Mouse (Mus musculus) embryonic facial prominence, embryonic 13.5 days (tissue): Measurements from ENCODE around the gene Rgs12. TPM values are rescaled to one million over a fixed set of nuclear protein-coding genes. Genes with fewer than 3 reads are reported as not detected.
A peak's percentile ranks its signal among the peaks of the same experiment; 100 is the strongest.

Source experiments
- ATAC-seq: fragments of 200-750 bp; cut with Nextera tagmentation; 2 replicates; pipeline ENCODE4 v1.8.0; 2017; ENCODE audit warnings: low read depth; ENCODE audit not compliant: insufficient number of reproducible peaks, insufficient read depth, low FRiP score, low TSS enrichment
- H3K27ac ChIP-seq: fragments of 300-500 bp; sonication (generic); 2 replicates; pipeline ENCODE4 v1.5.1; 2015; ENCODE audit warnings: moderate library complexity, mild to moderate bottlenecking, inconsistent platforms
- H3K27me3 ChIP-seq: fragments of 300-500 bp; sonication (generic); 2 replicates; pipeline ENCODE4 v1.6.1; 2015; ENCODE audit warnings: mild to moderate bottlenecking, inconsistent platforms
- H3K36me3 ChIP-seq: fragments of 300-500 bp; sonication (generic); 2 replicates; pipeline ENCODE4 v1.6.1; 2015; ENCODE audit warnings: mild to moderate bottlenecking, inconsistent platforms
- H3K4me1 ChIP-seq: fragments of 300-500 bp; sonication (generic); 2 replicates; pipeline ENCODE4 v1.6.1; 2015; ENCODE audit warnings: inconsistent platforms
- H3K4me2 ChIP-seq: fragments of 300-500 bp; sonication (generic); 2 replicates; pipeline ENCODE4 v1.6.1; 2015; ENCODE audit warnings: moderate library complexity, mild to moderate bottlenecking, inconsistent platforms
- H3K4me3 ChIP-seq: fragments of 300-500 bp; sonication (generic); 2 replicates; pipeline ENCODE4 v1.5.1; 2015; ENCODE audit warnings: mild to moderate bottlenecking, inconsistent platforms
- H3K9ac ChIP-seq: fragments of 300-500 bp; sonication (generic); 2 replicates; pipeline ENCODE4 v1.6.1; 2015; ENCODE audit warnings: mild to moderate bottlenecking, inconsistent platforms
- H3K9me3 ChIP-seq: fragments of 300-500 bp; sonication (generic); 2 replicates; pipeline ENCODE4 v1.6.1; 2016; ENCODE audit warnings: inconsistent platforms
- WGBS: fragments of 180-500 bp; shearing (Covaris S2); methylation state at CpG from one replicate; pipeline ENCODE4 v1.1.7; 2015; ENCODE audit warnings: mixed read lengths; 5-methylcytosine and 5-hydroxymethylcytosine counted together
- polyA plus RNA-seq: library from polyadenylated mRNA; unstranded; fragments of >200 nt; fragmentation: Nextera tagmentation; extraction: Ambion mirVana; gene quantifications from 2 replicates; pipeline ENCODE4 v1.2.1, GENCODE M21; 2015

Rgs12 gene
- polyA plus RNA-seq, 1 experiment from 2014 or later: 50.7 TPM

DNA sequence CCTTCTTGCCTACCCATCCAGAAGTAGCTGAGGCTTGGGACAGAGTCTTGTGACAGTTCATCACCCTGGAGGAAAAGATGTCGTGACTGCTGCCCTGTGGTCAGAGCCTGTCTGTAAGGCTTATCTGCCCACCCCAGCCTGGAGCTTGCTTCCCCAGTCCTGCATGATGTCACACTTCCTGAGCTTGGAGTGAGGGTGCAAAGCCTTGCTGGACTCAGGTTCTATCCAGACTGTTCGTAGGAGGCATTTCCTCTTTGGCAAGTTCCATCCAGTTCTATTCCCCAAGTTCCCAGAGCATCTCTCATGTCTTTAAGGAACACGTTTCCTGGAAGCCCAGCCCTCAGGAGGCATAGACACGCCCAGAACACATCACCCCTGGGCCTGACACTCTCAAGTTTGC lies 86.5 kb downstream of the Rgs12 start:
- WGBS: 71% methylated on average over 4 of the region's 4 CpGs
- Histone ChIP-seq H3K27ac (no peak overlapping the region), H3K9me3 (no peaks in the 10 kb centered on the region), H3K4me3 (no peak overlapping the region), H3K27me3 (no peaks in the 10 kb centered on the region), H3K4me2 (no peak overlapping the region), H3K4me1 (no peaks in the 10 kb centered on the region), H3K36me3 (peaks cover 48% of the 10 kb centered on the region), H3K9ac (no peak overlapping the region)
- ATAC-seq: no peak

- H3K4me1 ChIP-seq: no peaks in the 10 kb centered on the region
- H3K4me3 ChIP-seq: no peak overlapping the region
- no peaks in the 10 kb centered on the region for H3K27me3 ChIP-seq
These were observed 88.2 kb downstream of the Rgs12 start for GRCm38 (mm10) chr5:35037438-35037837.

DNA sequence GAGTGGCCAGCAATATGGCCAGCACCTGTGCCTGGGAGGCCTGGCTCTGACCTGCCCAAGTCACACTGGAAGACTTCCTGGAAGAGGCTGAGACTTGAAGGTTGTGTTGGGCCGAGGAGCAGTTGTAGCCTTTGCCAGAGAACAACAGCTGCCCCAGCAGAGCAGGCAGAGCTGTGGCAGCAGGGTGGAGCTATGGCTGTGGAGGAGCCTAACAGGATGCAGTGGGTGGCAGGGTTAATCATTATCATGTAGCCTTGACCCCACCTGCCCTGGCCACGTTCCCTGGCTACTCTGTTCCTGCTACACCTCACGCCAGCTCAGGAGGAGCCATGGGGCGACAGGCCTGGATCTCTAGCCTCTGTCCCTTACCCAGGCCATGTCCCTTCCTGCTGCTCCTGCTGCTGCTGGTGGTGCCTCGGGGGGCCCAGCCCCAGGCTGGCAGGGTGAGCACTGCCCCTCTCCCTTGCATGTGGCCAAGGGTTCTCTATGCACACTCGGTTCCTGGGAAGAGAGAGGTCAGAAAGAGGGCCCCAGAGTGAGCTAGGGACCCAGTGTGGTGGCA lies 92.1 kb downstream of the Rgs12 start, which contains the start of gene Hgfac:
Gene Hgfac, plus strand, starts transcription at position 242 of the 562 bp plus-strand sequence.
- 56% methylated on average over 6 of the region's 6 CpGs for WGBS
- H3K9ac ChIP-seq: peak within 1 kb of the TSS; percentile 11; the same call in 1 of the 2 replicates
- no peaks in the 10 kb centered on the region for H3K36me3 ChIP-seq
- no peaks in the 10 kb centered on the region for H3K27me3 ChIP-seq
- H3K4me1 ChIP-seq: no peaks in the 10 kb centered on the region
- no peak within 1 kb of the TSS for H3K4me2 ChIP-seq
- no peak for ATAC-seq
- no peak within 1 kb of the TSS for H3K4me3 ChIP-seq
- H3K9me3 ChIP-seq: no peaks in the 10 kb centered on the region
- H3K27ac ChIP-seq: no peak within 1 kb of the TSS; the same call in 1 of the 2 replicates

More at GRCm38 (mm10) chr5:35037438-35037837, 88.2 kb downstream of the Rgs12 start:
- Histone ChIP-seq H3K9ac (no peak overlapping the region), H3K9me3 (no peaks in the 10 kb centered on the region), H3K36me3 (peaks cover 32% of the 10 kb centered on the region), H3K27ac (no peak overlapping the region), H3K4me2 (no peak overlapping the region)
- ATAC-seq: no peak

- Histone ChIP-seq H3K9me3 (no peaks in the 10 kb centered on the region), H3K9ac (peak overlapping the region; percentile 11; the same call in 1 of the 2 replicates), H3K4me1 (0 out of 2 replicates have a peak, but pooled peaks cover 3% of the 10 kb centered on the region), H3K27ac (no peak overlapping the region), H3K36me3 (no peaks in the 10 kb centered on the region), H3K4me2 (no peak overlapping the region), H3K27me3 (no peaks in the 10 kb centered on the region), H3K4me3 (no peak overlapping the region)
- no peak for ATAC-seq
- WGBS: 69% methylated on average over 10 of the region's 10 CpGs
These were observed 93.3 kb downstream of the Rgs12 start for GRCm38 (mm10) chr5:35042431-35043109.

GRCm38 (mm10) chr5:35043110-35043451 lies 93.8 kb downstream of the Rgs12 start:
- Histone ChIP-seq H3K4me2 (no peak overlapping the region), H3K36me3 (no peaks in the 10 kb centered on the region), H3K4me3 (no peak overlapping the region), H3K27me3 (no peaks in the 10 kb centered on the region), H3K9me3 (no peaks in the 10 kb centered on the region), H3K27ac (no peak overlapping the region), H3K9ac (no peak overlapping the region), H3K4me1 (0 out of 2 replicates have a peak, but pooled peaks cover 3% of the 10 kb centered on the region)
- no peak for ATAC-seq
- 19% methylated on average over 1 of the region's 1 CpGs for WGBS

- Histone ChIP-seq H3K27ac (no peak overlapping the region), H3K36me3 (no peaks in the 10 kb centered on the region), H3K4me3 (no peak overlapping the region), H3K27me3 (peaks cover 12% of the 10 kb centered on the region), H3K4me1 (0 out of 2 replicates have a peak, but pooled peaks cover 3% of the 10 kb centered on the region), H3K9ac (no peak overlapping the region), H3K9me3 (no peaks in the 10 kb centered on the region), H3K4me2 (no peak overlapping the region)
- no peak for ATAC-seq
- 80% methylated on average over 5 of the region's 5 CpGs for WGBS
These were observed 101.3 kb downstream of the Rgs12 start for GRCm38 (mm10) chr5:35050541-35050940.

DNA sequence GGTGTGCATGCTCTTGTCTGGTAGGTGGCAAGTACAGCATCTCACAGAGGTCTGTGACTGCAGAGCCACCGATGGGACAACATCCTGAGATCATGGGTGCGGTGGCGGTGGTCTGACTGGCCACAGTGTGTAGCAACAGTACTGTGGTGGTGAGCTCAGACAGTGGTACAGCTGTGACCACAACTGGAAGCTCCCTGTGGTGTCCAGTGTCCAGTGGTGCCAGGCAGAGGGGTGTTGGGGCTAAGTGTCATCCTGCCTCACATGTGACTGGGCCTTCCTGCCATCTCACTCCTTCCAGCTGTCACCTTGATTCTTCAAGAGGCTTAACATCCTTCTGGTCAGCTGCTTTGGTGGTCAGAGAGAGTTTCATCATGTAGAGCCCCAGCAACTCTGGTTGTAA lies 105.4 kb downstream of the Rgs12 start:
- Histone ChIP-seq H3K4me3 (no peak overlapping the region), H3K4me2 (no peak overlapping the region), H3K27ac (no peak overlapping the region), H3K4me1 (peaks cover 10% of the 10 kb centered on the region), H3K27me3 (peaks cover 53% of the 10 kb centered on the region), H3K36me3 (no peaks in the 10 kb centered on the region), H3K9ac (no peak overlapping the region), H3K9me3 (no peaks in the 10 kb centered on the region)
- ATAC-seq: no peak
- WGBS: 96% methylated on average over 3 of the region's 3 CpGs

- Histone ChIP-seq H3K27me3 (peaks cover 57% of the 10 kb centered on the region), H3K9ac (no peak overlapping the region), H3K36me3 (no peaks in the 10 kb centered on the region), H3K9me3 (no peaks in the 10 kb centered on the region), H3K27ac (no peak overlapping the region), H3K4me3 (no peak overlapping the region), H3K4me2 (no peak overlapping the region), H3K4me1 (peaks cover 10% of the 10 kb centered on the region)
- WGBS: 81% methylated on average over 12 of the region's 12 CpGs
- ATAC-seq: no peak
These were observed 105.8 kb downstream of the Rgs12 start for GRCm38 (mm10) chr5:35055076-35055475.

GRCm38 (mm10) chr5:35056604-35057432 lies 107.6 kb downstream of the Rgs12 start, which contains the start of gene Dok7:
Dok7 (plus strand) TSS chr5:35056766.
- Histone ChIP-seq H3K9me3 (no peaks in the 10 kb centered on the region), H3K4me1 (peaks cover 10% of the 10 kb centered on the region), H3K27ac (no peak within 1 kb of the TSS), H3K9ac (peak within 1 kb of the TSS; percentile 74), H3K4me2 (peak within 1 kb of the TSS; percentile 99), H3K27me3 (peaks cover 57% of the 10 kb centered on the region), H3K4me3 (peak within 1 kb of the TSS; percentile 61), H3K36me3 (no peaks in the 10 kb centered on the region)
- under 1% methylated on average over 51 of the region's 74 CpGs for WGBS
- peak; percentile 65; the same call in 1 of the 2 replicates for ATAC-seq

GRCm38 (mm10) chr5:35057582-35057981 lies 108.3 kb downstream of the Rgs12 start:
- Histone ChIP-seq H3K4me2 (peak overlapping the region; percentile 99), H3K4me3 (peak overlapping the region; percentile 61), H3K4me1 (peaks cover 10% of the 10 kb centered on the region), H3K27ac (no peak overlapping the region), H3K27me3 (peaks cover 57% of the 10 kb centered on the region), H3K36me3 (no peaks in the 10 kb centered on the region), H3K9me3 (no peaks in the 10 kb centered on the region), H3K9ac (no peak overlapping the region)
- whole genome bisulfite sequencing: 9% methylated on average over 4 of the region's 4 CpGs
- no peak for ATAC-seq

DNA sequence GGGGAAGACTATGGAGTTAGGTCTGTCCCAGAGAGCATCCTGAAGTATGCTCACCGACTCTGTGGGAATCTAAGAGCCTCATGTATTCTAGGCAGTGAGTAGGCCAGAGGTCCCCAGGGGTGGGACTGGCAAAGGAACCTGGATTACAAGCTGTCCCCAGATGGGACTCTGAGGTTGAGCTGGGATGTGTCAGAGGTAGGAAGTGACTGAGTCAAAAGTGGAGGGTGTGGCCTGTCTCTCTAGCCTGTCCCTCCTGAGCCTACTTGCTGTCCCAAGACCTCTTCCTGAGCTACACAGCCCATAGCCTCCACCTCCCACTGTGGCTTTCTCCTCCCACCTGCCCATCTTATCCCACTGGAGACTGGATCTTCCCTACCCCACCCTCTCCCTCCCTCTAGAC lies 109.0 kb downstream of the Rgs12 start:
- peaks cover 57% of the 10 kb centered on the region for H3K27me3 ChIP-seq
- 82% methylated on average over 1 of the region's 1 CpGs for WGBS
- no peak overlapping the region for H3K4me3 ChIP-seq

More for the DNA sequence above, 109.0 kb downstream of the Rgs12 start:
- Histone ChIP-seq H3K9me3 (no peaks in the 10 kb centered on the region), H3K9ac (no peak overlapping the region), H3K4me1 (peaks cover 10% of the 10 kb centered on the region), H3K27ac (no peak overlapping the region), H3K4me2 (no peak overlapping the region), H3K36me3 (no peaks in the 10 kb centered on the region)
- no peak for ATAC-seq
